Mouse (Mus musculus): ENCODE results near the gene Olfr324. TPM values are rescaled to one million over a fixed set of nuclear protein-coding genes. Genes with fewer than 3 reads are reported as not detected.
A peak's percentile ranks its signal among the peaks of the same experiment; 100 is the strongest.

The Olfr324 gene
- total RNA-seq (2021): not detected
- long read RNA-seq, experiment 1: 0 reads
- long read RNA-seq, experiment 2: 0 reads

DNA sequence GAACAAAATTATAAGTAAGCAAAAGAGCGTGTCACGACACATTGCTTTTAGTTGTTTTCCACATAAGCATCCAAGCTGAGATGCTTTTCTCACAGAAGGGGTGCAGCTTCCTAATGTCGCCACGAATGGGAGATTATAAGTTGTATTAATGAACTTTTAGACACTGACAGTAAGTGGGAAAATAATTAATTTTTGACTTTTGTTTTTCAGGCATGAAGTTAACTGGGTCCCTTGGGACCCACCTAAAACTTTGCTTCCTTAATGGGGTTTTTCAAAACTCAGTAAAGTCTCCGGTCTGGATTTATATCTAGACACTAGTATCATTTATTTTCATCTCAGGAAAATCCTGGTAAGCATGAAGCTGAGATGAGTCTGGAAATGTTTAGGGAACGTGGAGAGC is at the start of gene Olfr324:
Gene Olfr324, plus strand, starts transcription at position 301 of the 400 bp plus-strand sequence.
- no peak for DNase-seq (ENCODE audit: low spot score in 2 of 2)

DNA sequence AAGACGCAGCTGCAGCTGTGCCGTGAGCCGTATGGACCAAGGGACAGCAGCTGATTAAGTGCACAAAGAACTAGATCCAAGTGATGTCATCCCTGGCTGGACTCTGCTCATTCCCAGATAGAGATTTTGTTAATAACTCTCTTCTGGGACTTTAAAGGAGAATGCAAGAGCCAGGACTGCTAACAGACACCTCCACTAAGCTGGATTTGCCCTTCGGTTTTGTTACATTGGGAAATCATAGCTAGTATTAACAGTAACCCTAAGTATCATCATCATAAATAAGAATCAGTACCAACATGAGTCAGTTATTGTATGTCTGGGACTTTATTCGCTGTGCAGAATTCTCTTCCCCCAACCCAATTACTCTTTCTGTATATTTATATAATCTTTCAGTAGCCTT is 48.6 kb upstream of the Olfr324 start, which contains the start of gene Olfr329-ps:
Gene Olfr329-ps, minus strand, starts transcription at position 101 of the 400 bp plus-strand sequence.
- DNase-seq (ENCODE audit: low spot score in 2 of 2): no peak

DNA sequence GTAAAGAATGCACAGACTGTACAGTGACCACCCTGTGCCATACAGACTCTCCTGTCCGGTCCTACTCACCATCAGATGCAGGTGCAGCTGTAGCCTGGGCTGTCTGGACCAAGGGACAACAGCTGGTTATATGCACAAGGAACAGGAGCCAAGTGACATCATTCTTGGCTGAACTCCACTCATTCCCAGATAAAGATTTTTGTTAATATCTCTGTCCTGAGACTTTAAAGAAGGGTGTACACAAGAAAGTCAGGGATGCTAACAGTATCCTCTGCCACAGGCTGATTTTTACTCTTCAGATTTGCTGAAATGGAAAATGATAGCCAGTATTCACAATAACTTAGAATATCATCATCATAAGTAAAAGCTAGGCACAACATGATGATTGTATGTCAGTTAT is 39.4 kb upstream of the Olfr324 start, which contains the start of gene Olfr328:
Gene Olfr328, minus strand, starts transcription at position 101 of the 400 bp plus-strand sequence.
- DNase-seq (ENCODE audit: low spot score in 2 of 2): no peak

DNA sequence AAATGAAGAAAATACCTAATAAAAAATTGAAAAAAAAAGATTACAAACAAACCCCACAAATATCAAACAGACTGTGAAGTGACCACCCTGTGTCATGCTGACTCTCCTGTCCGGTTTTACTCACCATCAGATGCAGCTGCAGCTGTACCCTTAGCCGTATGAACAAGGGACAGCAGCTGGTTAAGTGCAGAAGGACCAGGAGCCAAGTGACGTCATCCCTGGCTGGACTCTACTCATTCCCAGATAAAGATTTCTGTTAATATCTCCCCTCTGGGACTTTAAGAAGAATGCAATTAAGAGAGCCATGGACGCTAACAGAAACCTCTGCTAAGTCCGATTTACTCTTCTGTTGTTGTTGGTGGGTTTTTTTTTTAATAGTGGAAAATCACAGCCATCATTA is 24.5 kb upstream of the Olfr324 start, which contains the start of gene Olfr224:
Gene Olfr224, minus strand, starts transcription at position 149 of the 400 bp plus-strand sequence.
- no peak for DNase-seq (ENCODE audit: low spot score in 2 of 2)

DNA sequence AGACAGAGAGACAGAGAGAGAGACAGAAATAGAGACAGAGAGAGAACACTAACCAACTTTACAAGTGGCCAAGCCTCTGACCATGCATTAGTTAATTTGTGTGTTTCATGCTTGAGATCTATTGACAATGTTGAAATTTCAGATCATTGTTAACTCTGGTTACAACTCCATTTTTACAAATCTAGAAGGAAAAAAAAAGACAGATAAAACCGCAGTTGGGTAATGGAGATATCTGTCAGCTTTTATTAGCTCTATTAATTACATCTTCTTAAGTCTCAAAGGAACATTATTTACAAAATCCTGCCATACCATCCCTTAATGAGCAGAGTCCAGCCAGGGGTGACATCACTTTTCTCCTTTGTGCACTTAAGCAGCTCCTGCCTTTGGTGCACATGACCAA is 17.5 kb upstream of the Olfr324 start, which contains the start of gene Olfr325:
Gene Olfr325, plus strand, starts transcription at position 301 of the 400 bp plus-strand sequence.
- no peak for DNase-seq (ENCODE audit: low spot score in 2 of 2)

DNA sequence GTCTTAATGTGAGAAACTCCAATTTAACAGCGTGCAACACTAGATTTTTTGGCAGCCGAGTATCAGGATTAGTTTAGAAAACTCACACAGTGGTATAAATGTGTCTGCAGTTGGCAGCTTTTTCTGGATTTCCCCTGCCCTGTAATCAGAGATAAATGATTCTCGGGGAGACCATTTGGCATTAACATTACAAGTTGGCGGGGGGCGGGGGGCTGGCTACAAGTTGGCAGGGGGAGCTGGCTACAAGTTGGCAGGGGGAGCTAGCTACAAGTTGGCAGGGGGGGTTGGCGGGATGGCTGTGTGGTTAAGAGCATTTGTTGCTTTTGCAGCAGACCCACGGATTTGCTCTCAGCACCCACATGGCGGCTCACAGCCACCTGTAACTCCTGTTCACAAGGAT is 16.3 kb upstream of the Olfr324 start:
- no peak for DNase-seq (ENCODE audit: low spot score in 2 of 2)

DNA sequence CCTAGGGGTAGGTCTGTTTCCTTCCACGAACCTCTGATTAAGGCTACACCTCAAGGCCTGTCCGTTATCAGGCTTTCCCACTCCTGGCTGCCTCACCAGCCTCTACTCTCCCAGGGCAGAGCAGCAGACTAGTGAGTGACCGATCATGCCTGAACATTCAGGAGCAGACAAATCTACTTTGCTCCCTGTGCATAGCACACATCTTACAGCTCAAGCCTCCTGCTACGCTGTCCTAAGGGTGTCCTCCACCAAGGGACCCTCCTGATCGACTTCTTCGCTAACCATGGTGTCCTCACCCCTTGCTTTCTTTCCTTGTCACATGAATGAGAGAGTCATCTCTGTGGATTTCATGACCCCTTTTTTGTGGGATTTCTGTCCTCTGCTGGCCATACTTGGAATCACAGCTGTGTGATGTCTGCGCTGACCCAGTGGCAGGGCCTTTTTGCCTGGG is 7.0 kb upstream of the Olfr324 start:
- peak; percentile 61 to 63 for DNase-seq (ENCODE audit: low spot score in 2 of 2)

DNA sequence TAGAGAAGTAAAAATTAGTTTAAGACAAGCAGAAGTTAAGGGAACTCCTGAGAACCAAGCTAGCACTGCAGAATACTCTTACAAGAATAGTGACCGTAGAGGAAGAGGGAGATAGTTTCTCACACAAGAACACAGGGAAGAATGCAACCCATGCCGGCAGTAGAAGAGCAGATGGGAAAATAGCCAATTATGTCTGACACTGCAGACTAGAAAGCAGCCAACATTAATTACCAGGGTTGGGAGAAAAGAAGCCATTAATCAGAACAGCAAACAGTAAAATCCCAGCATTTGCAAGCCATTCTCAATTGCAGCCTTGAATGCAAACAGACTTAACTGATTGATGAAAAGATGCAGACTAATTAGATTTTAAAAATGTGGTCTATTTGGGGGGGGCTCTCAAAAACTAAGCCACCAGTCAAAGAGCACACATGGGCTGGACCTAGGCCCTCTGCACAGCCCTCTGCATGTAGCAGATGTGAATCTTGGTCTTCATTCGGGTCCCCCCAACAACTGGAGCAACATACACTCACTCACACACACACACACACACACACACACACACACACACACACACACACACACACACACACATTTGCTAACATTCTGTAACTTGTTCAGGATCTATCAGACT is 6.2 kb upstream of the Olfr324 start:
- no peak for DNase-seq (ENCODE audit: low spot score in 2 of 2)

DNA sequence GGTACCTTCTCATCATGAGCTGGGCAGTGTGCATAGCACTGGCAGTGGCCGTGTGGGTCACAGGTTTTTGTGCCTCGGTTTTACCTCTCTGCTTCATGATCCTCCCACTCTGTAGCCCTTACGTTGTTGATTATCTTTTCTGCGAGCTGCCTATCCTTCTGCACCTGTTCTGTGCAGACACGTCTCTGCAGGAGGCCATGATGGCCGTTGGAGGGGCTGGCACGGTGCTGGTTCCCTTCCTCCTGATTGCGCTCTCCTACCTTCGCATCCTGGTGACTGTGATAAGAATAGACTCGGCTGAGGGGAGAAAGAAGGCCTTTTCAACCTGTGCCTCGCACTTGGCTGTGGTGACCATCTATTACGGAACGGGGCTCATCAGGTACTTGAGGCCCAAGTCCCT is 2.9 kb downstream of the Olfr324 start:
- DNase-seq (ENCODE audit: low spot score in 2 of 2): no peak

DNA sequence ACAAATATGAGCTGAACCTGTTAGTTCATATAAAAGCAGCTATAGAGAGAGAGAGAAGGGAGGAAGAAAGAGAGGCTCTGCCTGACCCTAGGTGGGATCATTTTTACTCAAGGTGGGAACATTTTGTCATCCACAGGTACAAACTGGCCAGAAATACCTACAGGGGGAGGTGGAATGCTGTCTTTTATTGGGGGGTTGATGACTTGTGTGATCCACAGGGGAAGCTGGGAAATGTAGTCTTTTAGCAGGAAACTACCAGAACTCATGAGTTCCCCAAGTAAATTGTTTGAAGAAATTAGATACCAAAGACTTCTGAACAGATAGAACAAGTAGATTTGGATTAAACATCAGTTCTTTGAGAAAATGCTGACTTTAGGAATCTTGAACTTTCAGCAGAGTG is 7.1 kb downstream of the Olfr324 start:
- DNase-seq (ENCODE audit: low spot score in 2 of 2): no peak

DNA sequence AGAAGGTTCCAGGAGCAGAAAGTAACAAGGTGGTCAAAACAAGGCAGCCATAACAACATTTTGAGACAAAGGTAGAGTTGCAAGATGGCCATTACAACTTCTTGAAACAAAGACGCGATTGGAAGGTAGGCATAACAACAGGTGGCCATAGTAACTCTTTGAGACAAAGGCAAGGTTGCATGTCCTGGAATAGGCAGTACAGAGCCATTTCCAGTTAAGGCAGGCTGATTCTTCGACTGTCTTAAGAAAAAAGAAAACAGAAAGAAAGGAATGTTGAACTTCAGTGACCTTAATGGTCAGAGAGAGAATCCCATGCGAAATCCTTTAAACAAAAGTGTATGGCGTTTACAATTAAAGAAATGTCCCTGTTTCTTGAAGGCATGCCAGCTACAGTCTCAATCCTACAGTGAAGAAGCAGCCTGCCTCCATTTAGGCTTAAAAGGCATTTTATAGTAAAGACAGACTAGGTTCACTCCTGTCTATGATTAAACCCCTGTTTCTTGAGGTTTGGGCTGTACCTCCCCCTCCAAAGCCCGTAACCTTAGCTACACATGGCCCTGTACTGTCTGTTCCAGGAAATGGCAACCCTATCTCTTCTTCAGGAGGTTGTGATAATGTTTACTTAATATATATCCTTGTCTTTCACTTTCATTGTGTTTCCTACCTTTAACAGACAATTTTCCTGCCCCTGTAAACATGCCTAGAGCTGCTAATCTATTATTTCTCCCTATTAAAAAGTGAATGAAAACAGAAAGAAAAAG is 8.1 kb downstream of the Olfr324 start:
- DNase-seq (ENCODE audit: low spot score in 2 of 2): no peak

DNA sequence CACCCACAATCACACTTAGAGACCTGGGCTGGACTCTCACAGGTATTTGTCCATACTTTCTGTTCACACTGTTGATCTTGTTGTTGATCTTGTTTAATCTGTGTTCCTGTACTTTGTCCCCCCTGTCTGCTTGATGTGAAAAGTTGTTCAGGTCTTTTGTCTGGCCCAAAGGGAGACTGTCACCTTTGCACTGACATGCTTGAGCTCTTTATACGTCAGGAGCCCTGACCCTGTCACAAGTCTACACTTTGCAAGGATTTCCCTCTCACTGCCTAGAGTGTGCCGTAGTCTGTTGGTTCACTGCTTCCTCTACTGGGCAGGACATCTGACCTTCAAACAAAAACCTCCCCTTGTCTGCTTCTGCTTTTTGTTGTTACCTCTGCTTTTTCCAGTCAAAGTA is 9.8 kb downstream of the Olfr324 start:
- no peak for DNase-seq (ENCODE audit: low spot score in 2 of 2)

DNA sequence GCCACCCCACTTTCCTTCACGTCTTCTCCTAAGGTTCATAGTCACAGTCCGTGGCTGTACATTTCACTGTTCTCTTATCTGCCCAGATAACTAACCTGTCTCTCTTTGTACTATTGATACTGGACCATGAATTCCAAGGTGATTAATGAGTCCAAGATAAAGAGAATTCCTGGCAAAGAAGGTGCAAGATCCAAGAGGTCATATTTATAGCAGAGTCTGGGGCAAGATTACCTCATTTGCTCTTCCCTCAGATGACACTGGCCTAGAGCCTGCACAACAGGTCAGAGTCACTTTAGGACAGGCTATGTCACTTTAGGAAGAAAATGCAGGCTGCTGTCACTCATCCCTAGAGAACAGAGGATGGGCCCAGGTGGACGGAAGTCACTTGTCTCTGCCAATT is 10.3 kb downstream of the Olfr324 start:
- DNase-seq (ENCODE audit: low spot score in 2 of 2): no peak

DNA sequence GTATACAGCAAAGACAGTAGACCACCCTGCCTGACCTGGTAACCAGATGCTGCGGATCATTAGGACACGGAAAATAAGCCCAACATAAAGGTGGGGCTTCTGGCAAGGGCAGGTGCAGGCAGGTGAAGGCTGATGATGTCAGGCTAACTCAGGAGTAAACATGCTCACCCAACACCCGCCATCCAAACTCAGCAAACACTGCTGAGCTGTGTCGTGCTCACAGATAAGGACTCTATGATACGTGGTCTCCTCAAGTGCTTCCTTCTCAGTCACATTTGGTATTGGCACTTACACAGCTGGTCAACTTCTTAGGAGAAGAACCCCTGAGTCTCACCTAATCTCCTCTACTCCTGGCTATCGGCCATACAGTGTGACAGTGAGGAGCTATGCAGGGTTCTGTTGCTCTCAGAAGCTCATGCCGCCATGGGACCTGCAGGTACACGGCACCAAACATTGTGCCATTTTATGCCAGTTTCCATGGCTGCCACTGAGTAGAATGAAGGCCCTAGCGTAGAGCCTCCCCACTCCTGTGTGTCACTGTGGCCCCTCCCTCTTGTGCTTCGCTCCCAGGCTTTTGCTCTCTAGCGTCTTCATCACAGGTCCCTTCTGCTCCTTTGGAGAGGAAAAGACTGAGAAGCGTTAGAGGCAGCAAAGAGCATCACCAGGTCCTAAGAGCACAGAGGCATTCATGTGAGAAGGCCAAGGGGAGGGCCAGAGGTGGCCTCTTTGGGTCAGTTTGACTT is 11.4 kb downstream of the Olfr324 start:
- DNase-seq (ENCODE audit: low spot score in 2 of 2): no peak

DNA sequence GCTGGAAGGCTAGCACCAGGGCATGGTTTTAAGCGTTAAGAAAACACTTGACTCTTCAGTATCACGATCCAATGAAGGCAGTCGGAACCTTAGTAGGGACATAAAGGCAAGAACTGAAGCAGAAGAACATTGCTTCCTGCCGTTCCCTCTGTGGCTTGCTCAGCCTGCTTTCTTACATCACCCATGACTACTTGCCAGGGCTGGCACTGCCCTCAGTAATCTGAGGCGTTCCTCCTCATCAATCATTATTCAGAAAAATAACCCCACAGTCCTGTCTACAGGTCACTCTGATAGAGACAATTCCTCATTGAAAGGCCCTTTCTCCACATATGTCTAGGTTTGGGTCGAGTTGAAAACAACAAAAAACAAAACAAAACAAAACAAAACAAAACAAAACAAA is 12.1 kb downstream of the Olfr324 start:
- DNase-seq (ENCODE audit: low spot score in 2 of 2): no peak

DNA sequence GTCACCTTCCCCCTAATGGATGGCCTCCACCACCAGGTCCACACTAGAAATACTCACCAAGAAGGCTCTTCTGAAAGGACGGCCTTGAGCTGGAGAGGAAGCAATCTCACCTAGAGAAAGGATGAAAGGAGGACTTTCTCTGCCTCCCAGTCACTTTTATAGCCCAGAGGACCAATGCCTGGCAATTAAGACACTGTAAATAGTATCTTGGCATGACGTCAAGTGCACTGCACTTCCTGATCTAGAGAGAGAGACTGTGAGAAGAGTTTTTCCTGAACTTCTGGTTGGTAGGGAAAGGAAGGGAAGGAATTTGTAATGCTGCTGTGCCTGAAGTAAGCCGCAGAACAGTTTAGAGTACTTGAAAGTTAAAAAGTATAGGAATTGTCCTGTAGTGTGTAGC is 18.4 kb downstream of the Olfr324 start:
- no peak for DNase-seq (ENCODE audit: low spot score in 2 of 2)

DNA sequence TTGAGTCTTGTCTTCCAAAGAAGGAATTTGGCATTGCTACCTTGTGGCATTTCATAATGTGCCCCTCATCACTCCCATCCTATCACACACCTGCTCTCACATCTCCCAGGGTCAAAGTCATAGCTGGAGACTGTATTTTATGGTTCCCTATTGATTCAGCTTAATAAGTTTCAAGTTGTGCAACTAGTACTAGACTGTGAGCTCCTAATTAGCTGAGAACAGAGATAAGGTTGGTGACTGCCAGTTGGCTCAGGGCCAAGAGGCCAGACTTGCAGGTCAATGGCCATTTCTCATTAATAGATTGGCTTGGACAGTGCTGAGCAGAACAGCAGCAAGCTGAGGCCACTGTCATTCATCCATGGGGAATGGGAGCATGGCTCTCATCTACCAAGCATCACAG is 19.6 kb downstream of the Olfr324 start:
- no peak for DNase-seq (ENCODE audit: low spot score in 2 of 2)

DNA sequence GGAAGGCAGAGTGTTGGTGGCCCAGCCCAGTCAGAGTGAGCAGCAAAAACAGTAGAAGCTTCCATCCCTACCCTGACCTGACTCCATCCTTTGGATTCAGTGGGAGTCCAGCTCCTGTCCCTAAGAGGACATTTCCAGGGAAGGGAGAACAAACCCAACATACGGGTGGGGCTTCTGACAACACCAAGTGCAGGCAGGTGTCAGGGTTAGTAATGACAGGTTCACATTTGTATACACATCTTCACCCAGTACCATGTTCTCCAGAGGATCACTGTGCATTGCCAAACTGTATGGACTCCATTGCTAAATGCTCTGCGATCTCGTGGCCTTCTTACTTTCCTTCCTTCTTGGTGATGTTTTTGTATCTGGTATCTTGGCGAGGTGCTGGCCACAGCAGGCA is 21.1 kb downstream of the Olfr324 start, which contains the start of gene 2210407C18Rik:
Gene 2210407C18Rik, minus strand, starts transcription at position 101 of the 400 bp plus-strand sequence.
- no peak for DNase-seq (ENCODE audit: low spot score in 2 of 2)

DNA sequence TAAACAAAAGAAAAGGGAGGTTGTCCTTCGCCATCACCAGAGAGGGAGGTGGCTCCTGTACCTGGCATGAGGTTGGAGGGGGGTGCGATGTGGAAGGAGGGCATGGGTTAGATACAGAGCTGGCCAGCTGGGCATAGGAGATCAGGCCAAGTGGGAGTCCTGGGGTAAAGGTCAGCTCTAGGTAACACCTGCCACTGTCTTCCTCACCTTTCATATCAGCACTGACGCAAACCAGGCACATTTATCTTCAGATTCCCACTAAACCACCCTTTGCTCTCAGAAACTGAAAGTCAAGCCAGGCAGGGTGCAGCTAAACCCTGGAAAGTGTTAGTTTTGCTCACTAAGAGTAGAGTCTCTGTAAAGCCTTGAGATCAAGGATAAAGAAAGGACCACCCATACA is 23.5 kb downstream of the Olfr324 start:
- DNase-seq (ENCODE audit: low spot score in 2 of 2): no peak

DNA sequence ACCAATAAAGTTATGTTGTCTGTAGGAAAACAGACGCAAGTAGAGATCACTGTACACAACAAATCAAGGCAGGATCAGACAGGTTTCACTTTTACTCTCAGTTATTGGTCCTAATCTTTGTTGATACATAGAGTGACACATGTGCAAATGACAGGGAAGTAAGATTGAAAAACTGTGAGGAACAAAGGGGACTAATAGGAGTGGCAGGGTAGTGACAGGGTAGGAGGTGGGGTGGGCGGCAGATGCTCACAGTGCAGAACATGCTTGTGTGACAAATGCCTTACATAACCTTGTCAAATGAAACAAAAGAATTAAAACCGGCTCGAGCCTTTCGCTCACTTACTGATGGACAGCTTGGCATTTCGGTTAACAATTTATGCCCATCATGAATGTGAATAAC is 23.9 kb downstream of the Olfr324 start:
- DNase-seq (ENCODE audit: low spot score in 2 of 2): no peak

DNA sequence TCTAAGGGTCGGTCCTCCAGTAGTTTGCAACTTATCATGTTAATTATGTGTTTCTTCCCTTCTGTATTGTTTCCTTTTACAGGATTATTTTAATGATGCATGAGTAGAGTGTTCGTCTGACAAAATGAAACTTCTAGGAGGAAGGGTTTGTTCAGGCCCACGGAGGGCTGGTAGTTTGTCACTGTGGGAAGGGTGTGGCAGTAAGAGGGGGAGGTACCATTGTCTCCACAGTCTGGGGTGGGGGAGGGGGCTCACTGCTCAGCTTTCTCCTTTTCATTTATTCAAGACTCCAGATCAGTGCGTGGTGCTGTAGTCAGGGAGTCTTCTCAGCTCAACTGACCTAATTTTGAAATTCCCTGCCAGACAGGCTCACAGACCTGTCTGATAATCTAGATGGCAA is 31.2 kb downstream of the Olfr324 start:
- DNase-seq (ENCODE audit: low spot score in 2 of 2): no peak
